Mouse (Mus musculus) MEL (cell line): Measurements from ENCODE around the gene Sec16a. TPM values are rescaled to one million over a fixed set of nuclear protein-coding genes. Genes with fewer than 3 reads are reported as not detected.

ENCODE experiments used
- DNase-seq: peaks from one replicate; pipeline ENCODE4 v3.0.0; 2011; ENCODE audit warnings: low read depth, low spot score
- H3K27ac ChIP-seq: 2 replicates; pipeline ENCODE4 v1.5.1; 2012; ENCODE audit warnings: low read depth, mild to moderate bottlenecking, control low read depth, low read length, moderate library complexity; ENCODE audit not compliant: control insufficient read depth
- H3K27me3 ChIP-seq, 2 experiments: fragments of 150-350 bp in 1 of 2; sonication (generic) in 1 of 2; 2 replicates each; pipeline ENCODE4 v1.6.1; 2012; ENCODE audit warnings: low read length in 2 of 2, mild to moderate bottlenecking in 2 of 2, improper control_type of control experiment in 1 of 2, moderate library complexity in 1 of 2; ENCODE audit not compliant: insufficient read depth in 2 of 2, control insufficient read depth in 1 of 2
- H3K36me3 ChIP-seq, 2 experiments: 2 replicates each; pipeline ENCODE4 v1.6.1; 2012 to 2014; ENCODE audit warnings: low read length in 2 of 2, improper control_type of control experiment in 1 of 2, inconsistent platforms in 1 of 2, mild to moderate bottlenecking in 1 of 2; ENCODE audit not compliant: insufficient read depth in 2 of 2, control insufficient read depth in 1 of 2
- H3K4me1 ChIP-seq, 2 experiments: fragments of 150-350 bp in 1 of 2; sonication (generic) in 1 of 2; 2 replicates each; pipeline ENCODE4 v1.6.1; 2012; ENCODE audit warnings: low read length in 2 of 2, improper control_type of control experiment in 1 of 2, mild to moderate bottlenecking in 1 of 2; ENCODE audit not compliant: insufficient read depth in 2 of 2, control insufficient read depth in 1 of 2
- H3K4me3 ChIP-seq, 2 experiments: fragments of 150-350 bp in 1 of 2; sonication (generic) in 1 of 2; 2 replicates each; pipeline ENCODE4 v1.5.1; 2012; ENCODE audit warnings: low read depth in 2 of 2, low read length in 2 of 2, mild to moderate bottlenecking in 2 of 2, moderate library complexity in 2 of 2, control low read depth in 1 of 2, improper control_type of control experiment in 1 of 2; ENCODE audit not compliant: control insufficient read depth in 1 of 2, insufficient read depth in 1 of 2
- H3K79me2 ChIP-seq: 2 replicates; pipeline ENCODE4 v1.6.1; 2012; ENCODE audit warnings: mild to moderate bottlenecking, low read length, moderate library complexity; ENCODE audit not compliant: control insufficient read depth, poor library complexity, insufficient read depth
- H3K9ac ChIP-seq: 2 replicates; pipeline ENCODE4 v1.6.1; 2012; ENCODE audit warnings: low read depth, mild to moderate bottlenecking, control low read depth, low read length, moderate library complexity; ENCODE audit not compliant: control insufficient read depth, poor library complexity, severe bottlenecking
- H3K9me3 ChIP-seq: fragments of 150-350 bp; sonication (generic); replicated peaks from 2 replicates; pipeline ENCODE4 v1.6.1; 2012; ENCODE audit warnings: mild to moderate bottlenecking, low read length, improper control_type of control experiment, moderate library complexity; ENCODE audit not compliant: insufficient read depth
- E2F4 ChIP-seq: IDR thresholded peaks from 2 replicates; pipeline ENCODE4 v1.6.1; 2011; ENCODE audit warnings: low read depth, low read length, improper control_type of control experiment, borderline replicate concordance
- ELF1 ChIP-seq: IDR thresholded peaks from 2 replicates; pipeline ENCODE4 v1.6.1; 2014; ENCODE audit warnings: low read depth, mild to moderate bottlenecking, inconsistent platforms, low read length, improper control_type of control experiment, moderate library complexity
- EP300 ChIP-seq, 2 experiments: IDR thresholded peaks; 2 replicates each; pipeline ENCODE4 v1.6.1; 2011; ENCODE audit warnings: improper control_type of control experiment in 2 of 2, low read length in 2 of 2, low read depth in 1 of 2, mild to moderate bottlenecking in 1 of 2
- ETS1 ChIP-seq: IDR thresholded peaks from 2 replicates; pipeline ENCODE4 v1.6.1; 2012; ENCODE audit warnings: low read depth, mild to moderate bottlenecking, inconsistent platforms, low read length, improper control_type of control experiment, moderate library complexity
- GABPA ChIP-seq: IDR thresholded peaks from 2 replicates; pipeline ENCODE4 v1.6.1; 2012; ENCODE audit warnings: low read depth, mild to moderate bottlenecking, inconsistent platforms, low read length, improper control_type of control experiment, moderate library complexity
- HCFC1 ChIP-seq: IDR thresholded peaks from 2 replicates; pipeline ENCODE4 v1.6.1; 2012; ENCODE audit warnings: low read depth, mild to moderate bottlenecking, inconsistent platforms, low read length, improper control_type of control experiment, moderate library complexity
- JUND ChIP-seq: IDR thresholded peaks from 2 replicates; pipeline ENCODE4 v1.6.1; 2011; ENCODE audit warnings: low read depth, mild to moderate bottlenecking, improper control_type of control experiment, low read length
- MAFK ChIP-seq: IDR thresholded peaks from 2 replicates; pipeline ENCODE4 v1.6.1; 2011; ENCODE audit warnings: low read depth, mild to moderate bottlenecking, low read length, improper control_type of control experiment, borderline replicate concordance
- MAX ChIP-seq: IDR thresholded peaks from 2 replicates; pipeline ENCODE4 v1.6.1; 2011; ENCODE audit warnings: low read length, improper control_type of control experiment
- MXI1 ChIP-seq: IDR thresholded peaks from 2 replicates; pipeline ENCODE4 v1.6.1; 2011; ENCODE audit warnings: mild to moderate bottlenecking, low read depth, low read length, improper control_type of control experiment
- MYB ChIP-seq: IDR thresholded peaks from 2 replicates; pipeline ENCODE4 v1.6.1; 2011; ENCODE audit warnings: mild to moderate bottlenecking, low read depth, low read length, improper control_type of control experiment
- NELFE ChIP-seq: IDR thresholded peaks from 2 replicates; pipeline ENCODE4 v1.6.1; 2011; ENCODE audit warnings: low read depth, low read length, improper control_type of control experiment
- POLR2AphosphoS5 ChIP-seq: IDR thresholded peaks from 2 replicates; pipeline ENCODE4 v1.6.1; 2012; ENCODE audit warnings: low read depth, borderline replicate concordance, mild to moderate bottlenecking, inconsistent platforms, low read length, moderate library complexity, mixed read lengths
- RAD21 ChIP-seq: IDR thresholded peaks from 2 replicates; pipeline ENCODE4 v1.6.1; 2011; ENCODE audit warnings: mild to moderate bottlenecking, low read depth, low read length, improper control_type of control experiment
- SIN3A ChIP-seq: IDR thresholded peaks from 2 replicates; pipeline ENCODE4 v1.6.1; 2012; ENCODE audit warnings: low read length, improper control_type of control experiment, inconsistent platforms
- SMC3 ChIP-seq: IDR thresholded peaks from 2 replicates; pipeline ENCODE4 v1.6.1; 2011; ENCODE audit warnings: low read depth, low read length, improper control_type of control experiment
- TAL1 ChIP-seq: IDR thresholded peaks from 2 replicates; pipeline ENCODE4 v1.6.1; 2012; ENCODE audit warnings: mild to moderate bottlenecking, inconsistent platforms, low read length, moderate library complexity, mixed read lengths
- ZC3H11A ChIP-seq: IDR thresholded peaks from 2 replicates; pipeline ENCODE4 v1.6.1; 2012; ENCODE audit warnings: low read depth, mild to moderate bottlenecking, inconsistent platforms, low read length, improper control_type of control experiment
- ZKSCAN1 ChIP-seq: IDR thresholded peaks from 2 replicates; pipeline ENCODE4 v1.6.1; 2012; ENCODE audit warnings: low read depth, mild to moderate bottlenecking, inconsistent platforms, low read length, improper control_type of control experiment, moderate library complexity
- ZMIZ1 ChIP-seq: IDR thresholded peaks from 2 replicates; pipeline ENCODE4 v1.6.1; 2012; ENCODE audit warnings: low read depth, mild to moderate bottlenecking, inconsistent platforms, low read length, improper control_type of control experiment, moderate library complexity
- polyA plus RNA-seq, 2 experiments: library from polyadenylated mRNA; stranded (reverse) in 1 of 2; unstranded in 1 of 2; fragments of >175 nt in 1 of 2; fragments of >200 nt in 1 of 2; gene quantifications; 2 replicates each; pipeline versions ENCODE4 v1.2.1 to v1.2.4; 2012; ENCODE audit warnings: low replicate concordance in 2 of 2, low read depth in 1 of 2; ENCODE audit not compliant: insufficient read length in 2 of 2, insufficient read depth in 1 of 2, missing spikeins in 1 of 2
- total RNA-seq: library from RNA; depleted of rRNA; stranded (reverse); fragments of 300-350 nt; gene quantifications from 2 replicates; pipeline ENCODE4 v1.2.3, GENCODE M21; 2012

Gene Sec16a
- total and polyA plus RNA-seq, 3 experiments = 20.3 to 38.0 TPM; not detected in 1

- Histone ChIP-seq H3K27me3 (no peaks in the 10 kb centered on the region), H3K4me1 (no peaks in the 10 kb centered on the region), H3K9ac (no peak overlapping the region), H3K9me3 (no peaks in the 10 kb centered on the region), H3K36me3 (peaks cover 0 to 7% of the 10 kb centered on the region in 2 experiments; a peak in 2 of 4 replicates), H3K4me3 (no peak overlapping the region), H3K79me2 (no peaks in the 10 kb centered on the region), H3K27ac (no peak overlapping the region)
- no peak for DNase-seq
- TF ChIP-seq POLR2AphosphoS5 (no peak), RAD21 (no peak), MYB (no peak), MAX (no peak), SMC3 (no peak), ETS1 (no peak), EP300 (IDR thresholded peaks at IDR 0.05; ENCODE audit: low read depth in 1 of 2, low read length in 2 of 2) (no peak)
Measured at GRCm38 (mm10) chr2:26367911-26368310, 77.1 kb downstream of the Sec16a start.

DNA sequence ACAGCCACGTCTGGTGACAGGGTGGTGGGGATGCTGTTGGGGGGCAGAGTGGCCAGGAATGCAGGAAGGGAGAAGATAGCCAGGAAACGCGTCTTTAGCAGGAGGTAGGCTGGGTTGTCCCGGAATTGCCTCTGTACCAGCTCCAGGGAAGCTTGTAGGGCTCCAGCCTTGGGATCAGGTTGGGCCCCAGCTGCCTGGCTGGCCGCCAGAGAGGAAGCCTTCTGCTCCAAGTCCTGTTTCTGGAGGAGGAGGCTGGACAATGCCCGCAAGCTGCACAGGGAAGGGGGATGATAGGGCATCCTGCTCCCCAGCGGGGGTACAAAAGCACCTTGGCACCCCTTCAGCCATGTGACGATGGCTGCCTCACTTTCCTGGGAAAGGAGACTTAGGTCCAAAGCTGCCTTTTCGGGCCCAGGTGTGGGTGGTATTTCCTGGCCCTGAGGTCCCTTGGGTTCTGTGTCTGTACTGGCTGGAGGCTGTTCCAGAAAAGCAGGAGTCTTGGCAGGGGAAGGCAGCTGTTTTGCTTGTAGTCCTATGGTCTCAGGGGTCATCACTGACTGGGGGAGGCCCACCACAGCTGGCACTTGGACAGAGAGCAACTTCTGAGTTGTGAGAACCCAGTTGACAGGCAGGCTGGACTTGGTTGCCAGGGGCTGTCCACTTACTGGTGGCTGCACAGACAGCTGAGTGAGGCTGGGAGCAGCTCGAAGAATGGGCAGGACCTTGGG, 80.1 kb downstream of the Sec16a start:
- Histone ChIP-seq H3K4me3 (no peak overlapping the region), H3K9me3 (no peaks in the 10 kb centered on the region), H3K4me1 (no peaks in the 10 kb centered on the region), H3K9ac (no peak overlapping the region), H3K36me3 (peaks cover 0 to 3% of the 10 kb centered on the region in 2 experiments; a peak in 2 of 4 replicates), H3K27ac (no peak overlapping the region), H3K27me3 (no peaks in the 10 kb centered on the region), H3K79me2 (no peaks in the 10 kb centered on the region)
- no peak for DNase-seq
- TF ChIP-seq MXI1 (no peak), JUND (no peak), MAFK (no peak), E2F4 (no peak), HCFC1 (no peak), ZC3H11A (no peak), ELF1 (no peak), TAL1 (no peak)

- no peak for TF ChIP-seq MYB
- TF ChIP-seq MAX = no peak
- no peak for TF ChIP-seq ZMIZ1
- TF ChIP-seq ELF1 = no peak
- no peak for TF ChIP-seq SMC3
- TF ChIP-seq NELFE = no peak
- no peak for TF ChIP-seq ZKSCAN1
- TF ChIP-seq SIN3A = no peak
- no peak for TF ChIP-seq ETS1
- TF ChIP-seq TAL1 = no peak
- no peak for TF ChIP-seq GABPA
- H3K27me3 ChIP-seq = no peaks in the 10 kb centered on the region
- H3K9ac ChIP-seq = no peak overlapping the region
- no peak overlapping the region for H3K4me3 ChIP-seq
- H3K36me3 ChIP-seq = peaks cover 0 to 2% of the 10 kb centered on the region in 2 experiments; a peak in 1 of 4 replicates
- no peak for DNase-seq
- H3K9me3 ChIP-seq = no peaks in the 10 kb centered on the region
- H3K27ac ChIP-seq = no peak overlapping the region
- H3K79me2 ChIP-seq = no peaks in the 10 kb centered on the region
- H3K4me1 ChIP-seq = no peaks in the 10 kb centered on the region
Measured at GRCm38 (mm10) chr2:26363481-26363880, 81.5 kb downstream of the Sec16a start.
